Mouse (Mus musculus): ENCODE data around the gene Lpcat1.

Lpcat1 gene

GRCm38 (mm10) chr13:73467034-73467420 is at the start of gene Lpcat1:
Lpcat1 (plus strand) TSS chr13:73467197.
- peak; percentile 93 for DNase-seq

- DNase-seq, result no peak
These were observed 49.3 kb upstream of the Lpcat1 start for GRCm38 (mm10) chr13:73417478-73418220.

- peak; percentile 28 for DNase-seq
These were observed 48.7 kb upstream of the Lpcat1 start for GRCm38 (mm10) chr13:73418297-73418696.

- DNase-seq, result no peak
These were observed 47.8 kb upstream of the Lpcat1 start for GRCm38 (mm10) chr13:73419244-73419643.

- no peak for DNase-seq
These were observed 44.0 kb upstream of the Lpcat1 start for GRCm38 (mm10) chr13:73423043-73423442.

GRCm38 (mm10) chr13:73425035-73425434 is 42.0 kb upstream of the Lpcat1 start:
- no peak for DNase-seq

- peak; percentile 56 for DNase-seq
These were observed 41.0 kb upstream of the Lpcat1 start for GRCm38 (mm10) chr13:73425839-73426490.

GRCm38 (mm10) chr13:73426587-73426986 is 40.4 kb upstream of the Lpcat1 start:
- no peak for DNase-seq

GRCm38 (mm10) chr13:73429605-73430321 is 37.2 kb upstream of the Lpcat1 start:
- DNase-seq, result no peak

- DNase-seq, result no peak
These were observed 34.4 kb upstream of the Lpcat1 start for GRCm38 (mm10) chr13:73432466-73433149.

GRCm38 (mm10) chr13:73433681-73434535 is 33.1 kb upstream of the Lpcat1 start:
- DNase-seq, result no peak

- no peak for DNase-seq
These were observed 32.3 kb upstream of the Lpcat1 start for GRCm38 (mm10) chr13:73434687-73435086.

GRCm38 (mm10) chr13:73435662-73436061 is 31.3 kb upstream of the Lpcat1 start:
- DNase-seq, result no peak

GRCm38 (mm10) chr13:73439057-73439456 is 27.9 kb upstream of the Lpcat1 start:
- DNase-seq, result no peak

GRCm38 (mm10) chr13:73441032-73441431 is 26.0 kb upstream of the Lpcat1 start:
- DNase-seq, result no peak

- no peak for DNase-seq
These were observed 25.3 kb upstream of the Lpcat1 start for GRCm38 (mm10) chr13:73441686-73442085.

GRCm38 (mm10) chr13:73442431-73442830 is 24.6 kb upstream of the Lpcat1 start:
- DNase-seq, result no peak

- DNase-seq, result no peak
These were observed 23.7 kb upstream of the Lpcat1 start for GRCm38 (mm10) chr13:73443093-73443821.

- DNase-seq, result peak; percentile 14
These were observed 21.9 kb upstream of the Lpcat1 start for GRCm38 (mm10) chr13:73445087-73445486.

GRCm38 (mm10) chr13:73446076-73446475 is 20.9 kb upstream of the Lpcat1 start:
- DNase-seq, result no peak

GRCm38 (mm10) chr13:73446494-73446893 is 20.5 kb upstream of the Lpcat1 start:
- no peak for DNase-seq
